Mouse (Mus musculus): Measurements from ENCODE around the gene Ppp2r5d. TPM values are rescaled to one million over a fixed set of nuclear protein-coding genes. Genes with fewer than 3 reads are reported as not detected.

The Ppp2r5d gene
- total RNA-seq, 1 experiment, result 73.0 TPM

DNA sequence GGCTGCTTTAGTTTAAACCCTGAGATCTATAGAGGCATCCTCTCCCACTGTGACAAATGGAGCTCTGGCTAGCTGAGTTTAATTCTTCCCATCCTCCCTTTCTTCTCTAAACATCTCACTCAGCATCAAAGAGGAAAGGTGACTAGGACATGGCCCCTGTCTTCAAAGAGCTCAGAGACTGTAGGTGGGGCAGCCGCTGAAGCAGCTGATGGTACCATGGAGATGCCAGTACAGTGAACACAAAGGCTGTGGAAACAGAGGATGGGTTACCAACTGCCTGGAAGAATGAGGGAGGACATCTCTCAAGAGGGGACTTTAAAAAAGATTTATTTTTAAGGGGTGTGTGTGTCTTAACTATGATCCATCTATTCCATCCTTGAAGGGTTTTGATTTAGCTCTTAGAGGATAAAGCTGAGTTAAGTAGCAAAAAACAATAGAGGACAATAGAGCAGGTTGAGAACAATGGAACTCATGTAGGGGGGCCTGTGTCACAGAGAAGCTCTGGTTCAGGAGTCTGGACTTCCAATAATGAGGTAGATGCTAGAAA lies 10.3 kb downstream of the Ppp2r5d start:
- DNase-seq (ENCODE audit: low read depth, low spot score), result no peak
- Histone ChIP-seq H3K27ac (ENCODE audit: insufficient read depth, low read depth, low read length, poor library complexity, severe bottlenecking) (no peak overlapping the region), H3K36me3 (ENCODE audit: control insufficient read depth, insufficient read depth, low read length, poor library complexity, severe bottlenecking) (peaks cover 9% of the 10 kb centered on the region; the same call in 1 of the 2 replicates), H3K4me1 (ENCODE audit: control insufficient read depth in 2 of 2, insufficient read depth in 2 of 2, low read length in 2 of 2, poor library complexity in 1 of 2) (0 out of 4 replicates have a peak, but pooled peaks cover 0 to 2% of the 10 kb centered on the region in 2 experiments), H3K4me3 (ENCODE audit: insufficient read depth in 1 of 2, low read depth in 1 of 2, low read length in 2 of 2, poor library complexity in 1 of 2, severe bottlenecking in 1 of 2) (no peak overlapping the region), H3K9ac (ENCODE audit: insufficient read depth, low read depth, low read length, poor library complexity, severe bottlenecking) (no peak overlapping the region), H3K9me3 (ENCODE audit: control insufficient read depth, insufficient read depth, low read depth, low read length) (no peaks in the 10 kb centered on the region)
- in situ Hi-C loops (cut with MboI; ENCODE audit: low sequenced_read_pairs in 2 of 2, unreplicated experiment in 2 of 2), result no loop called here
- TF ChIP-seq CHD2 (IDR thresholded peaks at IDR 0.05; ENCODE audit: low read depth, low read length) (no peak), HCFC1 (IDR thresholded peaks at IDR 0.05; ENCODE audit: borderline replicate concordance, insufficient read depth, low read length) (no peak), MAFK (IDR thresholded peaks at IDR 0.05; ENCODE audit: insufficient read depth, low read depth, low read length) (no peak), ZNF384 (IDR thresholded peaks at IDR 0.05; ENCODE audit: low read depth, low read length) (no peak), ZC3H11A (IDR thresholded peaks at IDR 0.05; ENCODE audit: borderline replicate concordance, low read depth, low read length) (no peak)

DNA sequence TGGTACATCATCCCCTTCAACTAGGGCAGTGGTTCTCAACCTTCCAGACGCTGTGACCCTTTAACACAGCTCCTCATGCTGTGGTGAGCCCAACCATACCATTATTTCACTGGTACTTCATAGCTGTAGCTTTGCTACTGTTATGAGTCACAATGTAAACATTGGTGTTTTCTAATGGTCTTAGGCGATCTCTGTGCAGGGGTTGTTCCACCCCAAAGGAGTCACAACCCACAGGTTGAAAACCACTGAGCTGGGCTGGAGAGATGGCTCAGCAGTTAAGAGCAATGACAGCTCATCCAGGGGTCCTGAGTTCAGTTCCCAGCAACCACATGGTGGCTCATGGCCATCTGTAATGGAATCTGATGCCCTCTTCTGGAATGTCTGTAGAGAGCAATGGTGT lies 13.5 kb downstream of the Ppp2r5d start:
- no peaks in the 10 kb centered on the region for H3K9me3 ChIP-seq (ENCODE audit: control insufficient read depth, insufficient read depth, low read depth, low read length)
- H3K4me3 ChIP-seq (ENCODE audit: insufficient read depth in 1 of 2, low read depth in 1 of 2, low read length in 2 of 2, poor library complexity in 1 of 2, severe bottlenecking in 1 of 2), result no peak overlapping the region
- H3K36me3 ChIP-seq (ENCODE audit: control insufficient read depth, insufficient read depth, low read length, poor library complexity, severe bottlenecking), result peaks cover 16% of the 10 kb centered on the region
- TF ChIP-seq ZC3H11A (IDR thresholded peaks at IDR 0.05; ENCODE audit: borderline replicate concordance, low read depth, low read length), result no peak
- no peak for TF ChIP-seq MAFK (IDR thresholded peaks at IDR 0.05; ENCODE audit: insufficient read depth, low read depth, low read length)
- no peak for TF ChIP-seq CHD2 (IDR thresholded peaks at IDR 0.05; ENCODE audit: low read depth, low read length)
- TF ChIP-seq ZNF384 (IDR thresholded peaks at IDR 0.05; ENCODE audit: low read depth, low read length), result no peak
- no peak for TF ChIP-seq HCFC1 (IDR thresholded peaks at IDR 0.05; ENCODE audit: borderline replicate concordance, insufficient read depth, low read length)
- in situ Hi-C loops (cut with MboI; ENCODE audit: low sequenced_read_pairs in 2 of 2, unreplicated experiment in 2 of 2), result no loop called here
- no peak overlapping the region for H3K9ac ChIP-seq (ENCODE audit: insufficient read depth, low read depth, low read length, poor library complexity, severe bottlenecking)
- no peak overlapping the region for H3K27ac ChIP-seq (ENCODE audit: insufficient read depth, low read depth, low read length, poor library complexity, severe bottlenecking)
- H3K4me1 ChIP-seq (ENCODE audit: control insufficient read depth in 2 of 2, insufficient read depth in 2 of 2, low read length in 2 of 2, poor library complexity in 1 of 2), result no peaks in the 10 kb centered on the region; a peak in 1 of 4 replicates
- DNase-seq (ENCODE audit: low read depth, low spot score), result no peak

DNA sequence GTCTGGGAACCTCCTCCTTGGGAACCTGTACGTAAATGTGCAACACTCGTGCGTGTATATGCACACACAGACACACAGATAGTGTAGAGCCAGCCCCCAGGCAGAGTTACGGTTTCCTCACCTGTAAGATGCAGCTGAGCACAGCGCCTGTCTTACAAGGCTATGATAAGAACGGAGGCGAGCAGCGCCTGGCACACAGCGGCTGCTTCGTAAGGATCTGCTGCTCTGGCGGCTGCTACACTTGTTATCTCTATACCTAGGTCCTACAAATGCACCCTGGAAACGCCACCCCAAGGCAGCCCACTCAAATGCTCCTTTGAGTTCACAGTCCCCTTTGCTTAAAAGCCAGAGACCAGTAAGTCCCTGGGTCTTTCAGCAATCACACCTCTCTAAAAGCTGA lies 14.2 kb downstream of the Ppp2r5d start:
- H3K4me1 ChIP-seq (ENCODE audit: control insufficient read depth in 2 of 2, insufficient read depth in 2 of 2, low read length in 2 of 2, poor library complexity in 1 of 2), result no peaks in the 10 kb centered on the region; a peak in 1 of 4 replicates
- in situ Hi-C loops (cut with MboI; ENCODE audit: low sequenced_read_pairs in 2 of 2, unreplicated experiment in 2 of 2), result no loop called here
- no peak overlapping the region for H3K27ac ChIP-seq (ENCODE audit: insufficient read depth, low read depth, low read length, poor library complexity, severe bottlenecking)
- DNase-seq (ENCODE audit: low read depth, low spot score), result no peak
- TF ChIP-seq MAFK (IDR thresholded peaks at IDR 0.05; ENCODE audit: insufficient read depth, low read depth, low read length) (peak; percentile 59; the same call in 1 of the 2 replicates), HCFC1 (IDR thresholded peaks at IDR 0.05; ENCODE audit: borderline replicate concordance, insufficient read depth, low read length) (no peak)
- no peak overlapping the region for H3K9ac ChIP-seq (ENCODE audit: insufficient read depth, low read depth, low read length, poor library complexity, severe bottlenecking)
- H3K36me3 ChIP-seq (ENCODE audit: control insufficient read depth, insufficient read depth, low read length, poor library complexity, severe bottlenecking), result peaks cover 22% of the 10 kb centered on the region
- H3K4me3 ChIP-seq (ENCODE audit: insufficient read depth in 1 of 2, low read depth in 1 of 2, low read length in 2 of 2, poor library complexity in 1 of 2, severe bottlenecking in 1 of 2), result no peak overlapping the region
- no peaks in the 10 kb centered on the region for H3K9me3 ChIP-seq (ENCODE audit: control insufficient read depth, insufficient read depth, low read depth, low read length)

DNA sequence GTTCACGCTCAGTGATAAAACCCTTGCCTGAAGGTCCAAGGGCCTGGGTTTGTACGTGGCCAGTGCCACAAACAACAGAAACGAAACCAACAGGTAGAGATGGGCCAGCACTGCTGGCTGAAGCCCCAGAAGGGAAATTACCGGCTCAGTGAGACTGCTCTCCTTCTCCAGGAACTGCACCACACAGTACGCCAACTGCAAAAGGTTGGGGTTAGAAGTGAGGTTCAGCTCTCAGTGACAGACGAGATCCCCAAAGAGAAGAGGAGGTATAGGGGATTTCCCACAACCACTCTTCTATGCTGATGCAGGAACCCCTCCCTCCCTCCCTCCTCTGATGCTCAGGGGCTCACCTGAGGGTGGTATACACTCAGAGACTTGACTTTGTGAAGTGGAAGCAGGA lies 19.0 kb downstream of the Ppp2r5d start:
- Histone ChIP-seq H3K4me3 (ENCODE audit: insufficient read depth in 1 of 2, low read depth in 1 of 2, low read length in 2 of 2, poor library complexity in 1 of 2, severe bottlenecking in 1 of 2) (no peak overlapping the region), H3K4me1 (ENCODE audit: control insufficient read depth in 2 of 2, insufficient read depth in 2 of 2, low read length in 2 of 2, poor library complexity in 1 of 2) (peaks cover 7 to 18% of the 10 kb centered on the region in 2 experiments; a peak in 2 of 4 replicates), H3K36me3 (ENCODE audit: control insufficient read depth, insufficient read depth, low read length, poor library complexity, severe bottlenecking) (peaks cover 47% of the 10 kb centered on the region), H3K27ac (ENCODE audit: insufficient read depth, low read depth, low read length, poor library complexity, severe bottlenecking) (no peak overlapping the region), H3K9me3 (ENCODE audit: control insufficient read depth, insufficient read depth, low read depth, low read length) (no peaks in the 10 kb centered on the region), H3K9ac (ENCODE audit: insufficient read depth, low read depth, low read length, poor library complexity, severe bottlenecking) (no peak overlapping the region)
- in situ Hi-C loops (cut with MboI; ENCODE audit: low sequenced_read_pairs in 2 of 2, unreplicated experiment in 2 of 2), result no loop called here
- no peak for TF ChIP-seq ZC3H11A (IDR thresholded peaks at IDR 0.05; ENCODE audit: borderline replicate concordance, low read depth, low read length)
- TF ChIP-seq ZNF384 (IDR thresholded peaks at IDR 0.05; ENCODE audit: low read depth, low read length), result no peak
- no peak for TF ChIP-seq MAFK (IDR thresholded peaks at IDR 0.05; ENCODE audit: insufficient read depth, low read depth, low read length)
- no peak for TF ChIP-seq CHD2 (IDR thresholded peaks at IDR 0.05; ENCODE audit: low read depth, low read length)
- no peak for TF ChIP-seq HCFC1 (IDR thresholded peaks at IDR 0.05; ENCODE audit: borderline replicate concordance, insufficient read depth, low read length)
- DNase-seq (ENCODE audit: low read depth, low spot score), result no peak

All from ES-E14 (cell line).